Mouse (Mus musculus) adrenal gland, adult (tissue): ENCODE measurements at regions not wholly inside any gene's neighbourhood (a gene's known extent, or its start where the extent isn't known, plus 50 kb on each side); places are given as distances from the start of the nearest gene placed in this dataset.

ENCODE experiments used
- DNase-seq, 2 experiments: peaks; one replicate each; pipeline ENCODE4 v3.0.0; 2022 to 2023; ENCODE audit warnings: low spot score in 1 of 2; ENCODE audit not compliant: inconsistent age in 2 of 2

- no peak for DNase-seq
Measured at GRCm38 (mm10) chr1:136680173-136680572, 55.5 kb downstream of the Zfp281 start.

GRCm38 (mm10) chr1:136682311-136682710 lies 57.6 kb downstream of the Zfp281 start:
- DNase-seq: peak in 1 of 2 experiments; percentile 63

GRCm38 (mm10) chr1:136683061-136683531 lies 58.4 kb downstream of the Zfp281 start:
- peak; percentile 59 to 89 for DNase-seq

GRCm38 (mm10) chr1:136683561-136684131 lies 58.9 kb downstream of the Zfp281 start:
- peak in 1 of 2 experiments; percentile 61 for DNase-seq

- peak in 1 of 2 experiments; percentile 35 for DNase-seq
Measured at GRCm38 (mm10) chr1:136684481-136684880, 59.8 kb downstream of the Zfp281 start.

GRCm38 (mm10) chr1:136685191-136686060 lies 60.7 kb downstream of the Zfp281 start:
- peak; percentile 74 to 90 for DNase-seq

GRCm38 (mm10) chr1:136686467-136686866 lies 61.8 kb downstream of the Zfp281 start:
- peak in 1 of 2 experiments; percentile 53 for DNase-seq

GRCm38 (mm10) chr1:136690068-136690467 lies 65.4 kb downstream of the Zfp281 start:
- DNase-seq: no peak

- DNase-seq: peak in 1 of 2 experiments; percentile 29
Measured at GRCm38 (mm10) chr1:136693421-136693820, 68.7 kb downstream of the Zfp281 start.

GRCm38 (mm10) chr1:136694983-136695382 lies 70.3 kb downstream of the Zfp281 start:
- DNase-seq: peak in 1 of 2 experiments; percentile 30

- peak; percentile 57 to 88 for DNase-seq
Measured at GRCm38 (mm10) chr1:136696077-136696641, 71.5 kb downstream of the Zfp281 start.

GRCm38 (mm10) chr1:136698454-136699152 lies 73.9 kb downstream of the Zfp281 start:
- peak in 1 of 2 experiments; percentile 85 for DNase-seq

GRCm38 (mm10) chr1:136699153-136699524 lies 74.4 kb downstream of the Zfp281 start:
- DNase-seq: no peak

- no peak for DNase-seq
Measured at GRCm38 (mm10) chr1:136699571-136699970, 74.9 kb downstream of the Zfp281 start.

GRCm38 (mm10) chr1:136704139-136704538 lies 79.4 kb downstream of the Zfp281 start:
- DNase-seq: peak in 1 of 2 experiments; percentile 31

GRCm38 (mm10) chr1:136706509-136706908 lies 81.8 kb downstream of the Zfp281 start:
- peak in 1 of 2 experiments; percentile 33 for DNase-seq

GRCm38 (mm10) chr1:136707394-136707793 lies 82.7 kb downstream of the Zfp281 start:
- peak in 1 of 2 experiments; percentile 48 for DNase-seq

GRCm38 (mm10) chr1:136707866-136708265 lies 83.2 kb downstream of the Zfp281 start:
- no peak for DNase-seq

GRCm38 (mm10) chr1:136710196-136710595 lies 85.5 kb downstream of the Zfp281 start:
- DNase-seq: no peak

GRCm38 (mm10) chr1:136711243-136711642 lies 86.5 kb downstream of the Zfp281 start:
- no peak for DNase-seq

- DNase-seq: no peak
Measured at GRCm38 (mm10) chr1:136714077-136714476, 89.4 kb downstream of the Zfp281 start.
